Mouse (Mus musculus) heart, adult 2 months (tissue): ENCODE data around the gene Dnah8.

Source experiments
- EP300 ChIP-seq: fragments of 200-500 bp; IDR thresholded peaks from 2 replicates; pipeline ENCODE4 v1.6.1; 2011; ENCODE audit warnings: low read depth, low read length, control low read depth; ENCODE audit not compliant: insufficient read depth
- POLR2A ChIP-seq: fragments of 200-500 bp; IDR thresholded peaks from 2 replicates; pipeline ENCODE4 v1.6.1; 2011; ENCODE audit warnings: mild to moderate bottlenecking, low read depth, low read length, control low read depth; ENCODE audit not compliant: insufficient read depth

DNA sequence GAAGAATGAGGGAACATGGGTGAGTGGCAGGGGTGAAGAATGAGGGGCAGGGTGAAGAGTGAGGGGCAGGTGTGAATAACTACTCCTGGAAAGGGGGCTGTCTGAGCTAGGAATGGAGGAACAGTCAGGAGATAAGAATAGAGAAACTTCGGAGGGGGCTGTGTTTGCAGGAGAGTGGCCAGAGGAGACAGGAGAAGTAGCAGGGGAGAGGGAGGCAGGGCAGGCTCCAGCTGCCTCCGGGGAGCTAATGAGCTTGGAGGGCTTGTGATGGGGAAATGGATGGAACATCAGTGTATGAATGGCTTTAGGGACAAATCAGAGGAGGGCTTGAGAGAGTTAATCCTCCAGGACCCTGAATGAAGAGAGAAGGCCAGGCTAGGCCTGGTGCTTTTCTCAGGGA, 272.9 kb downstream of the Dnah8 start:
- TF ChIP-seq POLR2A: no peak
- TF ChIP-seq EP300: no peak
